Mouse (Mus musculus) stomach, postnatal 0 days (tissue): ENCODE data around the gene Rack1.

Experiments used
- CTCF ChIP-seq: IDR thresholded peaks from 2 replicates; pipeline ENCODE4 v1.5.1; 2016; ENCODE audit warnings: antibody characterized with exemption, low read depth, mild to moderate bottlenecking, moderate library complexity
- EP300 ChIP-seq: optimal IDR thresholded peaks from 2 replicates; pipeline ENCODE3; 2016; ENCODE audit warnings: antibody characterized with exemption

- TF ChIP-seq CTCF: no peak
- no peak for TF ChIP-seq EP300
Observed at GRCm38 (mm10) chr11:48813782-48814181, 13.7 kb downstream of the Rack1 start.
